ENCODE assay signal across 13 mouse cellular contexts in genomic region chr16:78357757-78358156, GRCm38 (mm10). TPM values are rescaled to one million over a fixed set of nuclear protein-coding genes. Genes with fewer than 3 reads are reported as not detected.
DNase-seq lines count a peak whose midpoint lies in the region; ATAC-seq and TF ChIP-seq lines count a peak whose summit lies in the region.
"Had no signal": no experiment of that assay in that cellular context is flagged by ENCODE, and none has a peak within 500 bp of the region (broad histone marks: within the 10 kb centered on the region; RNA-seq: fewer than 3 reads in every experiment).

No protein-coding gene starts in this region.

- no peaks in the 10 kb centered on the region for H3K9me3 ChIP-seq in liver, embryonic 14.5 days (ENCODE audit: control insufficient read depth, low read length)
- no peaks in the 10 kb centered on the region for H3K9me3 ChIP-seq in forebrain, embryonic 11.5 days (ENCODE audit: control insufficient read depth, low read length)

- no peak overlapping the region for H3K4me2 ChIP-seq in liver, embryonic 14.5 days (ENCODE audit: low read depth)
- no peak overlapping the region for H3K4me2 ChIP-seq in forebrain, embryonic 11.5 days (ENCODE audit: low read depth, low read length, severe bottlenecking)
- H3K4me2 ChIP-seq: hindbrain, embryonic 14.5 days had no signal

- H3K27ac ChIP-seq in liver, embryonic 14.5 days, result no peak overlapping the region
- H3K27ac ChIP-seq in forebrain, embryonic 11.5 days (ENCODE audit: low read depth, low read length), result no peak overlapping the region
- H3K27ac ChIP-seq: hindbrain, embryonic 14.5 days had no signal

- H3K9ac ChIP-seq in liver, embryonic 14.5 days (replicated peaks), result no peak overlapping the region
- no peak overlapping the region for H3K9ac ChIP-seq in forebrain, embryonic 11.5 days (ENCODE audit: low read length)
- H3K9ac ChIP-seq: hindbrain, embryonic 14.5 days had no signal

- DNase-seq in embryo, embryonic 10 days (ENCODE audit: low spot score), result peak; percentile 21
- no peak for DNase-seq in embryo, embryonic 9.5 days (ENCODE audit: extremely low spot score)
- DNase-seq in liver, embryonic 14.5 days (ENCODE audit: low read depth in 3 of 3, low spot score in 3 of 3), result no peak
- no peak for DNase-seq in liver
- peak; percentile 23 for DNase-seq in ES-CJ7 (ENCODE audit: low read depth, low spot score)
- DNase-seq in retina, embryonic 14.5 days (ENCODE audit: low spot score), result peak; percentile 15
- DNase-seq in right cerebral cortex, postnatal 4 days, result no peak
- no peak for DNase-seq in forebrain, embryonic 11.5 days (ENCODE audit: low spot score)
- DNase-seq: embryo, embryonic 11 days; heart, adult 18-20 months; left cerebral cortex, postnatal 4 days had no signal

- no peak for TF ChIP-seq EP300 in liver, embryonic 14.5 days (IDR thresholded peaks at IDR 0.05; ENCODE audit: low read depth)

- no peak overlapping the region for H3K4me3 ChIP-seq in liver, embryonic 14.5 days (ENCODE audit: insufficient read depth in 1 of 2, low read depth in 2 of 2, low read length in 2 of 2)
- no peak overlapping the region for H3K4me3 ChIP-seq in forebrain, embryonic 11.5 days (ENCODE audit: low read depth, low read length)

- TF ChIP-seq CTCF in liver, embryonic 14.5 days (IDR thresholded peaks at IDR 0.05; ENCODE audit: low read depth), result peak; percentile 31; the same call in 1 of the 2 replicates

- no peaks in the 10 kb centered on the region for H3K4me1 ChIP-seq in liver, embryonic 14.5 days (replicated peaks; ENCODE audit: control insufficient read depth in 2 of 2, insufficient read depth in 2 of 2, low read length in 1 of 2)
- H3K4me1 ChIP-seq in forebrain, embryonic 11.5 days (replicated peaks; ENCODE audit: control insufficient read depth, insufficient read depth, low read length), result no peaks in the 10 kb centered on the region

- no peaks in the 10 kb centered on the region for H3K27me3 ChIP-seq in liver, embryonic 14.5 days (ENCODE audit: control insufficient read depth, insufficient read depth, low read length)
- H3K27me3 ChIP-seq in forebrain, embryonic 11.5 days (ENCODE audit: control insufficient read depth, insufficient read depth, low read length), result no peaks in the 10 kb centered on the region

- WGBS in liver, embryonic 14.5 days (ENCODE audit: insufficient replicate concordance), result 83% methylated on average over 3 of the region's 3 CpGs
- 86% methylated on average over 3 of the region's 3 CpGs for WGBS in forebrain, embryonic 11.5 days

- peaks cover 9% of the 10 kb centered on the region for H3K36me3 ChIP-seq in liver, embryonic 14.5 days (replicated peaks; ENCODE audit: control insufficient read depth, insufficient read depth, low read depth)
- no peaks in the 10 kb centered on the region; the same call in 1 of the 2 replicates for H3K36me3 ChIP-seq in forebrain, embryonic 11.5 days (ENCODE audit: control insufficient read depth, insufficient read depth, low read length)

- ATAC-seq in liver, embryonic 14.5 days (ENCODE audit: insufficient read depth), result no peak
- no peak for ATAC-seq in forebrain, embryonic 11.5 days (replicated peaks; ENCODE audit: low FRiP score)
- ATAC-seq: forebrain, embryonic 14.5 days had no signal

RNA-seq across cellular contexts. Expression of gene Btg3, which starts 19.2 kb away (rescaled TPM):
- polyA plus RNA-seq in liver, embryonic 14.5 days (2012; rRNA removed), result 4.1 and 6.3 TPM in 2 replicates
- 21.3 and 24.9 TPM in 2 replicates for polyA plus RNA-seq in liver, embryonic 14.5 days (2014; fragmentation: Nextera tagmentation; extraction: Ambion mirVana)
- polyA plus RNA-seq in forebrain, embryonic 11.5 days (2014; fragmentation: Nextera tagmentation; extraction: Ambion mirVana), result 51.2 and 57.7 TPM in 2 replicates

RNA-seq across cellular contexts. Expression of gene Cxadr, which starts 56.5 kb away (rescaled TPM):
- 6.0 and 7.7 TPM in 2 replicates for polyA plus RNA-seq in liver, embryonic 14.5 days (2012; rRNA removed)
- polyA plus RNA-seq in liver, embryonic 14.5 days (2014; fragmentation: Nextera tagmentation; extraction: Ambion mirVana), result 11.7 and 12.4 TPM in 2 replicates
- polyA plus RNA-seq in forebrain, embryonic 11.5 days (2014; fragmentation: Nextera tagmentation; extraction: Ambion mirVana), result 57.1 and 63.4 TPM in 2 replicates

Comparison
In these comparisons a context has a peak if more than half of its experiments do, and no peak if none do; other contexts are left out.
1. DNase-seq: peak in embryo, embryonic 10 days (single experiment), ES-CJ7 (single experiment) and retina, embryonic 14.5 days (single experiment); none in embryo, embryonic 9.5 days (single experiment), liver, embryonic 14.5 days (0 of 3), liver (single experiment), right cerebral cortex, postnatal 4 days (single experiment) and forebrain, embryonic 11.5 days (single experiment).